Mouse (Mus musculus) 416B (cell line): ENCODE results near the gene Rfx2.

ENCODE experiments used
- DNase-seq: peaks from one replicate; pipeline ENCODE4 v3.0.0; 2011; ENCODE audit warnings: low read depth

Rfx2 gene

GRCm38 (mm10) chr17:56753452-56753851, 77.4 kb downstream of the Rfx2 start:
- no peak for DNase-seq

- no peak for DNase-seq
Observed at GRCm38 (mm10) chr17:56751404-56752072, 79.3 kb downstream of the Rfx2 start.

- DNase-seq, result no peak
Observed at GRCm38 (mm10) chr17:56744173-56744572, 86.6 kb downstream of the Rfx2 start.

- no peak for DNase-seq
Observed at GRCm38 (mm10) chr17:56740788-56741160, 90.0 kb downstream of the Rfx2 start.

DNA sequence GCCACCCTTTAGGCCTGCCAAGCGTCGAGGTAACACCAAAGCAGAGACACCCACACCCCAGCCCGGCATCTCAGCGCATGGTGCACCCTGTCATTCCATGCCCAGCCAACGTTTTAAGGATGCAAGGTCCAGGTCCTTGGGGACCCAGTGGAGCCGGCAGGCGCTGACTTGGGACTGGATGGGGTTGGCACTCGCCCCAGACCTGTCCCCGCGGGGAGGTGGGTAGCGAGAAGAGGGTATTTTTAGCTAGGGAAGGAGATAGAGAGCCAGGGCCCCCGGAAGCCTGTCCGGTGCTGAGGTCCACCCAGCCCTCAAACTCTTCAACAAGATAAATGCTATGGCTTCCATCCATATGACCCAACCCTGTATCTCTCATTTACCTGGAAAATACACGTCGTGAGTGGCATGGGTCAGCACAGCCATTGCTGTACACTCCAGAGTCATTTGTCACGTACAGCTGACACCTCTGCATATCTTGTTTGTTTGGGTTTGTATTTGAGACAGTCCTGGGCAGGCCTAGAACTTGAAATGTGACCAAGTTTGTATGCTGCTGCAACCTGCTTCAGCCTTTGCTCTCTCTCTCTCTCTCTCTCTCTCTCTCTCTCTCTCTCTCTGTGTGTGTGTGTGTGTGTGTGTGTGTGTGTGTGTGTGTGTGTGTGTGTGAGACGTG, 90.6 kb downstream of the Rfx2 start:
- no peak for DNase-seq

- DNase-seq, result no peak
Observed at GRCm38 (mm10) chr17:56738221-56738620, 92.6 kb downstream of the Rfx2 start.

DNA sequence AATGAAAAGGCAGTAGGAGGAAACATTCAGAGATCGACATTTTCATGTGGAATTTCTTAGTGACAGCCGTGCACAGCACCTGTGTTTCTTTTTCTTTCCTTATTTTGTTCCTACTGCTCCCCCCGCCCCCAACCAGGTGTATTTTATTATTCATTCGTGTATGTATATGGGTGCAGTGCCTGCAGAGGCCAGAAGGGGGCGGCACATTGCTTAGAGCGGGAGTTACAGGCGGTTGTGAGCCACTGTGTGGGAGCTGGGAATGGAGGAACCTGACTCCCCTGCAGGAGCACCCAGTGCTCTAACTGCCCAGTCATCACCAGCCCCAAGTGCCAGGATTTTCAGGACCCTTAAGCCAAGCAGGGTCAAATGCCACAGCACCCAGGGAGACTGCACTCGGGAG, 94.3 kb downstream of the Rfx2 start:
- peak; percentile 32 for DNase-seq

DNA sequence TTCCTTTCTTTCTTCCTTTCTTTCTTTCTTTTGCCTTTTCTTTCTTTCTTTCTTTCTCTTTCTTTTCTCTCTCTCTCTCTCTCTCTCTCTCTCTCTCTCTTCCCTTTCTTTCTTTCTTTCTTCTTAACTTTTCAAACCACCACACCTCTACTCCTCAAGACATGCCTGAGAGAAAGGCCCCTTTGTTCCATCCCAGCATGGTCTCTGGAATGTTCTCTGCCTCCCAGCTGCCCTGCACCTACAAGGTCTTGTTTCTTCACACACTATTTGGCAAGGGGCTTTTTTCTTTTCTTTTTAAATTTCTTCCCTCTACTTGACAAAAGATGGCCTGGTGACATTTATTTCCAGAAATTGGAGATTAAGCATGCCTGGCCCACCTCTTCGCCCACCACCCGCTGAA, 101.2 kb downstream of the Rfx2 start:
- no peak for DNase-seq

GRCm38 (mm10) chr17:56729151-56729550, 101.7 kb downstream of the Rfx2 start:
- no peak for DNase-seq

DNA sequence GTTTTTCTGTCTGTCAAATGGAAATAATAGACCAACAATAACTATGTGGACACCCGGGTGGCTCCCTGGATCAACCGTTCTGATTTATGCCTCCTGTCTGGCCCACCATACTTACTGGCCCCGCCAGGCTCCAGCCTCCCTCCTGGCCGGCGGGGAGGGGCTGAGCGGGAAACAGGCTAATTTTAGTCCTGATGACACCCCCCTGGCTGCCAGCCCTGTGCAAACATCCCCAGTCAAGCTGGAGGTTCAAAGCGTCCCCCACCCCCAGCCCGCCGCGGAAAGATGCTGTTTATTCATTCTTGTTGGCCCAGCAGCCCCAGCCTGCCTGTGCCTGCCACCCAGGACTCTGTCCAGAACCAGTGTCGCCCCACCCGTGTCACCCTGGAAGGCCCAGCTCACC, 102.7 kb downstream of the Rfx2 start:
- no peak for DNase-seq

DNA sequence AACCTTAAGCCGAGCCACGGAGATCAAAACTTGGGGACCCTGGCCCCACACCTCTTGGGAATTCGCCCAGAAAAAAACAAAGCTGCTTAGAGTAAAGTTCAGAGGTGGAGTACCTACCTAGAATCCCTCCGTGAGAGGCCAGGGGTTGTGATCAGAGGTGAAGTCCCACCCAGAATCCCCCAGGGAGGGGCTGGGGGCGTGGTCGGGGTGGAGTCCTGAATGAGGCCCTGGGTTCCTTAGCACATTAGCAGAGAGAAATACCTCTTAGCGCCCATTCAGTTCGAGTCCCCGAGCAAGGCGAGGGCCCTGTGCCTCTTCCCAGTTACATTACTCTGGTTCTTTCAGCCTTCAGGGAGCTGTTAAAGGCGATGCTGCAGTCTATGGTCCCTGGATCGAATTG, 103.2 kb downstream of the Rfx2 start:
- no peak for DNase-seq

DNA sequence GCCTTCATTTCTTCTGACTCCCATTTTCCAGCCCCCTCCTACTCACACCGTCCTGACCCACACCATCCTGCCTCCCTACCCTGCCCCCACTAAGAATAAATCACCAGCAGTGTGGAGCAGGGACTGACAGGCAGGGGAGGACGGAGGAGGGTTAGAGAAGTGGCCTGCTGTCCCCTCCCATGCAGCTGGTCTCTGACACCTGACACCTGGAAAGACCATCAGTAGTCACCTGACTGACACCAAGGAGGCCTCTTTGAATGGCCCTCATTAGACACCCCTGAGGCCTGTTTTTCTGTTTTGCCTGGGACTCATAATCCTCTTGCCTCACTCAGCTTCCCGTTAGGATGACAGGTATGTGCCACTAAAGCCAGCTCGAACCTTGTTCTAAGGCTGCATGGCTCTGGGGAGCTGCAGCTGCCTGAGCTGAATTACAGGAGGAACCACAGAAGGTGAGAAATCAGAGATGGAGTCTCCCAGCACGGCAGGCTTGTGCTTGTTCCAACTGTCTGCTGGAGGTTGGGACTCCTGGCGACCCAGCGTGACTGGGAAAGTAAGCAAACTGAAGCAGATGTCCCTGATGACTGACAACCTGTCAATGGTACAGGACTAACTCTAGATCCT, 103.7 kb downstream of the Rfx2 start:
- DNase-seq, result no peak
